Mouse (Mus musculus): Measurements from ENCODE around the gene Ccdc191. TPM values are rescaled to one million over a fixed set of nuclear protein-coding genes. Genes with fewer than 3 reads are reported as not detected.
A peak's percentile ranks its signal among the peaks of the same experiment; 100 is the strongest.

Gene Ccdc191
- total and polyA plus RNA-seq, 3 experiments: 5.1 to 7.0 TPM; not detected in 1

GRCm38 (mm10) chr16:43979010-43979327 is 89.4 kb downstream of the Ccdc191 start:
- H3K79me2 ChIP-seq (ENCODE audit: control insufficient read depth, insufficient read depth, low read length, poor library complexity): peaks cover 3% of the 10 kb centered on the region; the same call in 1 of the 2 replicates
- H3K4me3 ChIP-seq (ENCODE audit: control insufficient read depth in 1 of 2, insufficient read depth in 1 of 2, low read depth in 2 of 2, low read length in 2 of 2): peak overlapping the region; percentile 64 to 93

DNA sequence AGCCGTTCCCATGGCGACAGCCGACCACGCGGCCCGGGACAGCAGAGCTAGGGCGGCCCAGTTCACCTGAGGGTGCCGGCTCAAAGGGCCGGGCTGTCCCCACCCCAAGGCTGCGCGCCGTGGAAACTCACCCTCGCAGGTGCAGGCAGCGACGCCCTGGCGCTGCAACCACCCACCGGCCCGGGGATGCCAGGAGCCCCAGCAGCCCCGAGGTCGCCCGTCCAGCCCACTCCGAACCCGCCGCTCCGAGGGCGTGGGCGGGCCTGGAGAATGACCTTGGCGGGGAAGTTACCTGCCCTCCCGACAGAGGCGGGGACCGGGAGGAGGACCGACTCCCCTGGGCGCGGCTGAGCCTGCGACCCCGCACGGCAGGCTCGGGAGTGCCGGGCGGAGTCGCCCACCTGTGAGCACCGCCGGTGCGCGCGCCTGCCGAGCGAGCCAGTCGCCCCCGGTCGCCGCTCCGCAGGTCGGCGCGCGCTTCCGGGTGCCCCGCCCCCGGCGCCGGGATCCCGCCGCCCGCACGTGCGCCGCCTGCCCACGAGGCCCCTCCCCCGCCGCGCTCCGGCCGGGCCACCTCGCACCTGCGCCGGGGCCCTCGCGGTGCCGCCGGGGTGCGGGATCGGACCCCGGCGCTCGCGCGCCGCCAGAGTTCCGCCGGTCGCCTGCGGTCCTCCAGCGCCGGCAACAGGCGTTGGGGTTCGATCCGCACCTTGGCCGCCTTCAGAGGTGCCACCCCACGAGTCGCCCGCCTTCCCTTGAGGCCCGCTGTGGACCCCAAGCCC is 89.9 kb downstream of the Ccdc191 start, which contains the start of gene Zdhhc23:
Gene Zdhhc23, minus strand, starts transcription at position 464 of the 782 bp plus-strand sequence.
- Histone ChIP-seq H3K27me3 (ENCODE audit: control insufficient read depth in 1 of 2, insufficient read depth in 2 of 2, low read length in 2 of 2) (no peaks in the 10 kb centered on the region), H3K4me3 (ENCODE audit: control insufficient read depth in 1 of 2, insufficient read depth in 1 of 2, low read depth in 2 of 2, low read length in 2 of 2) (peak within 1 kb of the TSS; percentile 64 to 93), H3K27ac (ENCODE audit: control insufficient read depth, low read depth, low read length) (peak within 1 kb of the TSS; percentile 64), H3K9ac (ENCODE audit: control insufficient read depth, low read depth, low read length, poor library complexity, severe bottlenecking) (peak within 1 kb of the TSS; percentile 78), H3K79me2 (ENCODE audit: control insufficient read depth, insufficient read depth, low read length, poor library complexity) (peaks cover 3% of the 10 kb centered on the region; the same call in 1 of the 2 replicates), H3K4me1 (ENCODE audit: control insufficient read depth in 1 of 2, insufficient read depth in 2 of 2, low read length in 2 of 2) (peaks cover 6 to 7% of the 10 kb centered on the region in 2 experiments; a peak in 3 of 4 replicates), H3K36me3 (ENCODE audit: control insufficient read depth in 1 of 2, insufficient read depth in 2 of 2, low read length in 2 of 2) (peaks cover 2 to 5% of the 10 kb centered on the region in 2 experiments; a peak in 3 of 4 replicates), H3K9me3 (replicated peaks; ENCODE audit: insufficient read depth, low read length) (no peaks in the 10 kb centered on the region)
- peak; percentile 52 for DNase-seq (ENCODE audit: low read depth, low spot score)
- TF ChIP-seq E2F4 (IDR thresholded peaks at IDR 0.05; ENCODE audit: borderline replicate concordance, low read depth, low read length) (no peak), GATA1 (IDR thresholded peaks at IDR 0.05; ENCODE audit: low read depth, low read length) (no peak), KAT2A (conservative IDR thresholded peaks at IDR 0.05; ENCODE audit: low read depth, low read length) (no peak), HCFC1 (IDR thresholded peaks at IDR 0.05; ENCODE audit: low read depth, low read length) (no peak), ETS1 (IDR thresholded peaks at IDR 0.05; ENCODE audit: low read depth, low read length) (no peak), RAD21 (IDR thresholded peaks at IDR 0.05; ENCODE audit: low read depth, low read length) (no peak), UBTF (IDR thresholded peaks at IDR 0.05; ENCODE audit: borderline replicate concordance, insufficient read depth, low read depth, low read length) (no peak), SIN3A (IDR thresholded peaks at IDR 0.05; ENCODE audit: low read length) (no peak), CHD1 (IDR thresholded peaks at IDR 0.05; ENCODE audit: low read depth, low read length) (no peak), ZC3H11A (IDR thresholded peaks at IDR 0.05; ENCODE audit: low read depth, low read length) (no peak), POLR2AphosphoS5 (IDR thresholded peaks at IDR 0.05; ENCODE audit: borderline replicate concordance, low read depth, low read length) (no peak), CHD2 (IDR thresholded peaks at IDR 0.05; ENCODE audit: low read length) (no peak), ZKSCAN1 (IDR thresholded peaks at IDR 0.05; ENCODE audit: low read depth, low read length) (no peak), SMC3 (IDR thresholded peaks at IDR 0.05; ENCODE audit: low read depth, low read length) (no peak), NELFE (IDR thresholded peaks at IDR 0.05; ENCODE audit: low read depth, low read length) (no peak), POLR2A (IDR thresholded peaks at IDR 0.05; ENCODE audit: control insufficient read depth in 1 of 2, insufficient read depth in 1 of 2, low read depth in 1 of 2, low read length in 2 of 2, poor library complexity in 1 of 2) (peak in 1 of 2 experiments; percentile 71; a peak in 3 of 4 replicates), MEF2A (IDR thresholded peaks at IDR 0.05; ENCODE audit: extremely low read depth, insufficient replicate concordance, low read depth, low read length, poor library complexity, severe bottlenecking) (no peak), USF2 (IDR thresholded peaks at IDR 0.05; ENCODE audit: borderline replicate concordance in 1 of 2, insufficient read depth in 1 of 2, low read depth in 1 of 2, low read length in 2 of 2) (no peak), BHLHE40 (IDR thresholded peaks at IDR 0.05; ENCODE audit: borderline replicate concordance, low read depth, low read length) (peak; percentile 86), MAZ (IDR thresholded peaks at IDR 0.05; ENCODE audit: low read depth, low read length) (0 out of 2 replicates have a peak, but pooled peaks have one; percentile 25), USF1 (IDR thresholded peaks at IDR 0.05; ENCODE audit: low read depth, low read length) (no peak), TBP (IDR thresholded peaks at IDR 0.05; ENCODE audit: low read depth, low read length) (no peak), JUND (IDR thresholded peaks at IDR 0.05; ENCODE audit: low read depth, low read length) (no peak), MAX (IDR thresholded peaks at IDR 0.05; ENCODE audit: low read length) (peak; percentile 64)

More at GRCm38 (mm10) chr16:43979010-43979327, 89.4 kb downstream of the Ccdc191 start:
- no peak overlapping the region for H3K27ac ChIP-seq (ENCODE audit: control insufficient read depth, low read depth, low read length)
- no peak for TF ChIP-seq JUND (IDR thresholded peaks at IDR 0.05; ENCODE audit: low read depth, low read length)
- no peak for TF ChIP-seq ELF1 (IDR thresholded peaks at IDR 0.05; ENCODE audit: low read depth, low read length)
- TF ChIP-seq HCFC1 (IDR thresholded peaks at IDR 0.05; ENCODE audit: low read depth, low read length): no peak
- TF ChIP-seq POLR2AphosphoS5 (IDR thresholded peaks at IDR 0.05; ENCODE audit: borderline replicate concordance, low read depth, low read length): no peak
- TF ChIP-seq ZKSCAN1 (IDR thresholded peaks at IDR 0.05; ENCODE audit: low read depth, low read length): no peak
- no peak for TF ChIP-seq USF2 (IDR thresholded peaks at IDR 0.05; ENCODE audit: borderline replicate concordance in 1 of 2, insufficient read depth in 1 of 2, low read depth in 1 of 2, low read length in 2 of 2)
- TF ChIP-seq TCF12 (IDR thresholded peaks at IDR 0.05; ENCODE audit: low read depth, low read length): no peak
- no peak for TF ChIP-seq MYC (IDR thresholded peaks at IDR 0.05; ENCODE audit: low read depth, low read length)
- no peak for TF ChIP-seq GATA1 (IDR thresholded peaks at IDR 0.05; ENCODE audit: low read depth, low read length)
- TF ChIP-seq POLR2AphosphoS2 (IDR thresholded peaks at IDR 0.05; ENCODE audit: low read length): no peak
- TF ChIP-seq MXI1 (IDR thresholded peaks at IDR 0.05; ENCODE audit: low read depth, low read length): no peak
- TF ChIP-seq KAT2A (conservative IDR thresholded peaks at IDR 0.05; ENCODE audit: low read depth, low read length): no peak
- TF ChIP-seq ZC3H11A (IDR thresholded peaks at IDR 0.05; ENCODE audit: low read depth, low read length): no peak
- TF ChIP-seq UBTF (IDR thresholded peaks at IDR 0.05; ENCODE audit: borderline replicate concordance, insufficient read depth, low read depth, low read length): no peak
- no peak for TF ChIP-seq MYB (IDR thresholded peaks at IDR 0.05; ENCODE audit: low read depth, low read length)
- no peak for TF ChIP-seq CHD2 (IDR thresholded peaks at IDR 0.05; ENCODE audit: low read length)
- no peak for TF ChIP-seq MAZ (IDR thresholded peaks at IDR 0.05; ENCODE audit: low read depth, low read length)
- H3K27me3 ChIP-seq (ENCODE audit: control insufficient read depth in 1 of 2, insufficient read depth in 2 of 2, low read length in 2 of 2): no peaks in the 10 kb centered on the region
- peaks cover 2 to 5% of the 10 kb centered on the region in 2 experiments; a peak in 3 of 4 replicates for H3K36me3 ChIP-seq (ENCODE audit: control insufficient read depth in 1 of 2, insufficient read depth in 2 of 2, low read length in 2 of 2)
- no peaks in the 10 kb centered on the region for H3K9me3 ChIP-seq (replicated peaks; ENCODE audit: insufficient read depth, low read length)
- peak overlapping the region; percentile 70 for H3K9ac ChIP-seq (ENCODE audit: control insufficient read depth, low read depth, low read length, poor library complexity, severe bottlenecking)
- peaks cover 6 to 7% of the 10 kb centered on the region in 2 experiments; a peak in 3 of 4 replicates for H3K4me1 ChIP-seq (ENCODE audit: control insufficient read depth in 1 of 2, insufficient read depth in 2 of 2, low read length in 2 of 2)
- no peak for DNase-seq (ENCODE audit: low read depth, low spot score)

All from MEL (cell line).